Mouse (Mus musculus): ENCODE measurements around the gene Arfgap1. TPM values are rescaled to one million over a fixed set of nuclear protein-coding genes. Genes with fewer than 3 reads are reported as not detected.

Arfgap1 gene
- 100 to 1,000 TPM; 141 to 151 TPM for total RNA-seq (2021)

GRCm38 (mm10) chr2:180967010-180967763 lies at the start of gene Arfgap1:
Gene Arfgap1, plus strand, starts transcription at chr2:180967225.
- intact Hi-C loops (cut with DNase I), result loop anchor here (2.0 kb wide), 1 partner anchor 46 kb away; the partner anchor contains the start of gene Ythdf1
- peak; percentile 93 to 96 for DNase-seq (ENCODE audit: low spot score in 2 of 2)

GRCm38 (mm10) chr2:180919913-180920809 lies 46.9 kb upstream of the Arfgap1 start:
- intact Hi-C loops (cut with DNase I), result loop anchor here (2.0 to 5.0 kb wide), 2 partner anchors 47 to 152 kb away; partner anchors contain the start of gene Arfgap1
- DNase-seq (ENCODE audit: low spot score in 2 of 2), result peak in 1 of 2 experiments; percentile 19

GRCm38 (mm10) chr2:180920810-180921400 lies 46.1 kb upstream of the Arfgap1 start, which contains the start of gene Ythdf1:
Gene Ythdf1, minus strand, starts transcription at chr2:180920949.
- intact Hi-C loops (cut with DNase I), result loop anchor here (2.0 to 5.0 kb wide), 2 partner anchors 46 to 151 kb away; partner anchors contain the start of gene Arfgap1
- DNase-seq (ENCODE audit: low spot score in 2 of 2), result peak; percentile 98

DNA sequence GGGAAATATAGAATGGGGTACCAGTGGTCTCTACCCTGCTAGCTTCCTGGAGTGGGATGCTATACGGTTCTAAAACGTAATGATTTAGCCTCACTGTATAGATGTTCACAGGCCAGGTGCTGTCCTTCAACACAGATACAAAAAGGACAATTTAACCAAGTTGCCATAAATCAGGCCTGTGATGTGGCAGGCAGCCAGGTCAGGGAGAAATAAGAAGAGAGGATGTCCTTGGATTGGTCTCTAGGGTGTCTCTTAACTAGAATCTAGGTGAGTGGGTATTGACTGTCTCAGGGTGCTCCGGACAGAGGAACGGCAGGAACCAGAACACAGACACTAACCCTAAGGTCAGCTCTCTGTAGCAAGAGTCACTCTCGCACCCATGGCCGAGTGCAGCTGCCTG lies 44.3 kb upstream of the Arfgap1 start:
- DNase-seq (ENCODE audit: low spot score in 2 of 2), result no peak
- intact Hi-C loops (cut with DNase I), result loop anchor here (5.0 kb wide), 1 partner anchor 150 kb away; no protein-coding TSS in a partner anchor

DNA sequence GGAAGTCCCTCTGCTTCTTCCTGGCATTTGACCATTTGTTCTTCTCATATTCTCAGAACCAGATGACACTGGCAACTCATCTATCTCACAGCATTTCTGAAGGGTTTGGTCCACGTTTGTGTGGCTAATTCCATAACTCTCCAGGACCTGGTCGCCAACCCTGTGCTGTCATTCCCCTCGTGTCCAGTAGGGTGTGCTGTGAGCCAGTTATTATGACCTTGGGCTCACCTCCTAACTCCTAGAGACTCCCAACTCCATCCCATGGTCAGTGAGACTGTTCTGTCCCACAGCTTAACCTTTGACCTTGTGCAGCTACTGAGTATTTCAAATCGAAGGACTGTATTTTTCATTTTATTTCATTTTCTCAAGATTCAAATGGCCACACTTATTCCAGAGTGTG lies 41.8 kb upstream of the Arfgap1 start:
- intact Hi-C loops (cut with DNase I), result loop anchor here (5.0 kb wide), 1 partner anchor 137 kb away; no protein-coding TSS in a partner anchor
- DNase-seq (ENCODE audit: low spot score in 2 of 2), result peak; percentile 45 to 74

DNA sequence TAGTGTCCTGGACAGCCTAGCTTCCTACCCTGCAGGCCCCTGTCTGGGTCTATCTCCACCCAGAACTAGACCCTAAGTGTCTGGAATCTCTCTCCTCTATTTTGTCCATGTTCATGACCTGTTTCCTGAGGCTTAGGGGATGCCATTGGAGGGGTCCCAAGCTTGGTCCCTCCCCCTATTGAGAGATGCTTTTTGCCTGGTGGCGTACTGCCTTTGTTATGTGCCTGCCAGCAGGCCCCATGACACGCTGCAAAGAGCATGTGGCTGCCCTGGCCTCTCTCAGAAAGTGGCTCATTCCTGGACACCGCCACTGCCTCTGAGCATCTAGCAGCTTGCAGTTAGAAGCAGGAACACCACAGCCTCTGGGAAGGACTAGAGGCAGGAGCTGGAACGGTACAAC lies 38.3 kb upstream of the Arfgap1 start, which contains the start of gene Birc7:
TSS of gene Birc7 (plus strand) at position 301 of the 400 bp plus-strand sequence.
- intact Hi-C loops (cut with DNase I), result loop anchor here (5.0 kb wide), 1 partner anchor 134 kb away; no protein-coding TSS in a partner anchor

GRCm38 (mm10) chr2:180932418-180932817 lies 34.6 kb upstream of the Arfgap1 start:
- DNase-seq (ENCODE audit: low spot score in 2 of 2), result no peak
- intact Hi-C loops (cut with DNase I), result no loop called here

More for the DNA sequence above, 38.3 kb upstream of the Arfgap1 start, which contains the start of gene Birc7:
- no peak for DNase-seq (ENCODE audit: low spot score in 2 of 2)

GRCm38 (mm10) chr2:180940187-180940586 lies 26.8 kb upstream of the Arfgap1 start:
- intact Hi-C loops (cut with DNase I), result no loop called here
- no peak for DNase-seq (ENCODE audit: low spot score in 2 of 2)

DNA sequence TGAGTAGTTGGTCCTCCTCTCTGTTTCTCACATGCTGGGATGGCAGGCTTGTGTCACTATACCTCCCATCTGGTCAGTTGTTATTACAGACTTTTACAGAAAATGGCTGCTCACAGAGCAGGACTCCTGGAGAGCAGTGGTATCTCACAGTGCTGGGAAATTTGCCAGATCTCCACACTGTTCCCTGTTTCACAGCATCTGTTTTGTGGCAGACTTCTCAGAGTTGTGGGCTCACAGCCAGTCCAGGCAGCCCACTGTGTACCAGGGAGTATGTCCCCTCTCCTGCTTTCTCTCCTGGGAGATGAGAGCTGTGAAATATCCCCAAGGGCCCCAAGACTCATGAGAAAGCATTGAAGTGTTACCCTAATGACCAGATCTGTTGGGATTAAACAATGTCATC lies 25.2 kb upstream of the Arfgap1 start:
- peak in 1 of 2 experiments; percentile 12 for DNase-seq (ENCODE audit: low spot score in 2 of 2)

GRCm38 (mm10) chr2:180949947-180950346 lies 17.1 kb upstream of the Arfgap1 start:
- intact Hi-C loops (cut with DNase I), result no loop called here
- DNase-seq (ENCODE audit: low spot score in 2 of 2), result no peak

More for the DNA sequence above, 25.2 kb upstream of the Arfgap1 start:
- intact Hi-C loops (cut with DNase I), result no loop called here

DNA sequence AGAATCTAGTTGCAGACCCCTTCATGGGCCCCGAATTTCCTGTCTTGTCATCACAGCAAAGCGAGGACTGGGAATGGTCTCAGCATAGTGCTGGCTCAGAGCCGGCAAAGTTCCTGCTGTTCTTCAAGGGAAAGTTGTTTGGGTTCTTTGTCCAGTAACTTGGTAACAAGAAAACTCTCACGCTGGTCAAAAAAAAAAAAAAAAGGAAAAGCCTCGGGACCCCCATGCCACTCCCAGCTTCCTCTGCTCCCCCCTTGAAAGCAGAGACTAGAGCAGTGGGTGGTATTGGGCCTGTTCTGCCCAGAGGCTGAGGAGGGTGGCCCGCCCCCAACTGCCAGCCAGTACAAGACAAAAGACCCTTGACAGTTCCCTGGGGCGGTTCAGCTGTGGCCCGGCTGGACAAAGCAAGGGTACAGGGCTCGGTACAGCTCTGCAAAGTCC lies 14.3 kb upstream of the Arfgap1 start:
- DNase-seq (ENCODE audit: low spot score in 2 of 2), result peak; percentile 12 to 13
- intact Hi-C loops (cut with DNase I), result no loop called here

GRCm38 (mm10) chr2:180953638-180954037 lies 13.4 kb upstream of the Arfgap1 start:
- no peak for DNase-seq (ENCODE audit: low spot score in 2 of 2)
- intact Hi-C loops (cut with DNase I), result no loop called here

- intact Hi-C loops (cut with DNase I), result no loop called here
- peak; percentile 50 to 60 for DNase-seq (ENCODE audit: low spot score in 2 of 2)
Observed at GRCm38 (mm10) chr2:180954061-180955047, 12.7 kb upstream of the Arfgap1 start, which contains the start of gene Nkain4. Gene Nkain4, minus strand, starts transcription at chr2:180954699.

GRCm38 (mm10) chr2:180959605-180960004 lies 7.4 kb upstream of the Arfgap1 start:
- intact Hi-C loops (cut with DNase I), result no loop called here

DNA sequence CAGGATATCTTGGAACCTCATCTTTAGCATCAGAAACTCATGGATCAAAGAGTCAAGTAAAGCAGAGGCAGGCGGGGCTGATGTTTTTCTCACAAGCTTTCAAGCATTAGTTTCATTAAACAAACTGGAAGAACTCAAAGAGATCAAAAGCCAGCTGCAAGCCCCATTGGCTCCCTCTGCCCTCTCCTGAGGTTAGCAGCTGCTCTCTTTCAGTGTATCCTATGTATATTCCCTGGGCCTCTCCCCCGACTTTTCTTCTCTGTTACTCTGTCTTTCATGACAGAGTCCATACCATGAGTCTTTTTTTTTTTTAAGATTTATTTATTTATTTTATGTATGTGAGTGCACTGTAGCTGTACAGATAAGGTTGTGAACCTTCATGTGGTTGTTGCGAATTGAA lies 6.8 kb upstream of the Arfgap1 start:
- intact Hi-C loops (cut with DNase I), result no loop called here
- no peak for DNase-seq (ENCODE audit: low spot score in 2 of 2)

More at GRCm38 (mm10) chr2:180959605-180960004, 7.4 kb upstream of the Arfgap1 start:
- DNase-seq (ENCODE audit: low spot score in 2 of 2), result no peak

DNA sequence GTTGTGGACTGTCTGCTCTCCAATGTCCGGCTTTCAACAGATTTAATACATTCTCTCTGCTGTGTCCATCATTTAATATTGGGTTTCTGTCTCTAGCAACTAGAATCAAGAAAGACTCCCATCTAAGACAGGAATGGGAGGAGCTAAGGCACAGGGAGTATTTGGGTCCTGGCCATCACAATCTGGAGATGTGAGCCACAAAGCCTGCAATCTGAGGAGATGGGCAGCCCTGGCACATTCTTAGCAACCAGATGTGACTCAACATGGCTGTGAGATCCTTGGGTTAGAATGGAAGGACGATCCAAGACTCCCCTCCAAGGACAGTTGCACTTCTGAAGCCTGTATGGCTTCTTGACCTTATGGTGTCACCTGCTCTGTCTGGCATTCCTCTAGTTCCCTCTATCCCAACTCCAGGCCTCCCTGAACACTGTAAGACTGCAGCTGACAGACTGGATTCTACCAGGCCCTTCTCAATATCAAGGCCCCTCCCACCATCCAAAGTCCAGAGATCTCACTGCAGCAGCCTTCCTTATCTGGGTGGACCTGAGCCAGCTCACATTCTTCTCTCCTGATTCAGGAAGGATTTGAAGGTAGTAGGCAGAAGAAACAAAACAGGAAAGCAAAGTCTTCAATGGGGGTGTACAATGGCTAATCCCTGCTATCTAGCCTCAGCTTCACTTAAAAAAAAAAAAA lies 4.3 kb upstream of the Arfgap1 start:
- intact Hi-C loops (cut with DNase I), result no loop called here
- DNase-seq (ENCODE audit: low spot score in 2 of 2), result no peak

DNA sequence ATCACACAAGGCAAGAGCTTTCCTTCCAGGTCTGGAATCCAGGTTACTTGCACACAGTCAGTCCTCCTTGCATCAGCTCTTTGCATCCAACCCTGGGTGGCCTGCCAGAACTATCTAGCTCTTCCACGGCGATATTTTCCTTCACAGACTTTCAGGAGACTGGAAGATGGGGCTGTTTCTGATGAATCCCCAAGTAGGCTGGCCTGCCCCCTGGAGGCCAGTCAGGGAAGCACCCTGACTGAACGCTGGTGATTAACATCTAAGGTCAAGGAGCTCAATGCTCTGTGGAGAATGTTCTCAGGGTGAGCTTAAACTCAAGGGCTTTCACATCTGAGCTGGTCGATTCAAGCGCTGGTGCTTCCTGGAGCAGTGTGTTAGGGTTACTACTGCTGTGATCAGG lies 3.1 kb upstream of the Arfgap1 start:
- peak; percentile 67 to 73 for DNase-seq (ENCODE audit: low spot score in 2 of 2)
- intact Hi-C loops (cut with DNase I), result no loop called here
